Mouse (Mus musculus): Measurements from ENCODE around the gene Gpa33. TPM values are rescaled to one million over a fixed set of nuclear protein-coding genes. Genes with fewer than 3 reads are reported as not detected.

Gene Gpa33
- polyA plus RNA-seq, 1 experiment from 2014 or later: not detected

GRCm38 (mm10) chr1:166098120-166098519, 31.9 kb upstream of the Gpa33 start:
- no peak for TF ChIP-seq CTCF (IDR thresholded peaks at IDR 0.05; ENCODE audit: low read depth)
- TF ChIP-seq EP300 (IDR thresholded peaks at IDR 0.05; ENCODE audit: low read depth): no peak
- no peak for ATAC-seq
- H3K9ac ChIP-seq (replicated peaks): no peak overlapping the region
- H3K4me3 ChIP-seq (ENCODE audit: low read depth, low read length): no peak overlapping the region
- WGBS (ENCODE audit: insufficient replicate concordance): 61% methylated on average over 2 of the region's 2 CpGs
- H3K36me3 ChIP-seq (replicated peaks; ENCODE audit: insufficient read depth, low read length): no peaks in the 10 kb centered on the region
- no peaks in the 10 kb centered on the region for H3K9me3 ChIP-seq (ENCODE audit: low read length)
- no peak for DNase-seq
- no peaks in the 10 kb centered on the region for H3K4me1 ChIP-seq (ENCODE audit: insufficient read depth)
- no peaks in the 10 kb centered on the region for H3K27me3 ChIP-seq (ENCODE audit: insufficient read depth, low read length)
- no peak overlapping the region for H3K4me2 ChIP-seq (ENCODE audit: low read depth, low read length)
- no peak overlapping the region for H3K27ac ChIP-seq (ENCODE audit: low read depth)

- H3K27me3 ChIP-seq (ENCODE audit: insufficient read depth, low read length): no peaks in the 10 kb centered on the region
- H3K4me1 ChIP-seq (ENCODE audit: insufficient read depth): no peaks in the 10 kb centered on the region
- H3K4me3 ChIP-seq (ENCODE audit: low read depth, low read length): no peak overlapping the region
- H3K36me3 ChIP-seq (replicated peaks; ENCODE audit: insufficient read depth, low read length): no peaks in the 10 kb centered on the region
- DNase-seq (peak; percentile 55), ATAC-seq (no peak)
- WGBS (ENCODE audit: insufficient replicate concordance): 68% methylated on average over 11 of the region's 11 CpGs
- H3K27ac ChIP-seq (ENCODE audit: low read depth): no peak overlapping the region
- H3K4me2 ChIP-seq (ENCODE audit: low read depth, low read length): no peak overlapping the region
- no peaks in the 10 kb centered on the region for H3K9me3 ChIP-seq (ENCODE audit: low read length)
- H3K9ac ChIP-seq (replicated peaks): no peak overlapping the region
- peak; percentile 70 for TF ChIP-seq CTCF (IDR thresholded peaks at IDR 0.05; ENCODE audit: low read depth)
- TF ChIP-seq EP300 (IDR thresholded peaks at IDR 0.05; ENCODE audit: low read depth): no peak
Measured at GRCm38 (mm10) chr1:166102920-166103608, 27.0 kb upstream of the Gpa33 start.

GRCm38 (mm10) chr1:166104858-166105257, 25.2 kb upstream of the Gpa33 start:
- no peak for DNase-seq
- TF ChIP-seq CTCF (IDR thresholded peaks at IDR 0.05; ENCODE audit: low read depth) (no peak), EP300 (IDR thresholded peaks at IDR 0.05; ENCODE audit: low read depth) (no peak)
- Histone ChIP-seq H3K9ac (replicated peaks) (no peak overlapping the region), H3K4me3 (ENCODE audit: low read depth, low read length) (no peak overlapping the region), H3K27ac (ENCODE audit: low read depth) (no peak overlapping the region), H3K4me1 (ENCODE audit: insufficient read depth) (no peaks in the 10 kb centered on the region), H3K4me2 (ENCODE audit: low read depth, low read length) (no peak overlapping the region), H3K27me3 (ENCODE audit: insufficient read depth, low read length) (no peaks in the 10 kb centered on the region), H3K9me3 (ENCODE audit: low read length) (no peaks in the 10 kb centered on the region), H3K36me3 (replicated peaks; ENCODE audit: insufficient read depth, low read length) (no peaks in the 10 kb centered on the region)
- no peak for ATAC-seq
- 61% methylated on average over 3 of the region's 3 CpGs for WGBS (ENCODE audit: insufficient replicate concordance)

GRCm38 (mm10) chr1:166105464-166105863, 24.6 kb upstream of the Gpa33 start:
- H3K27me3 ChIP-seq (ENCODE audit: insufficient read depth, low read length): no peaks in the 10 kb centered on the region
- H3K9ac ChIP-seq (replicated peaks): no peak overlapping the region
- ATAC-seq (no peak), DNase-seq (no peak)
- no peaks in the 10 kb centered on the region for H3K36me3 ChIP-seq (replicated peaks; ENCODE audit: insufficient read depth, low read length)
- no peak overlapping the region for H3K27ac ChIP-seq (ENCODE audit: low read depth)
- no peak overlapping the region for H3K4me2 ChIP-seq (ENCODE audit: low read depth, low read length)
- H3K4me1 ChIP-seq (ENCODE audit: insufficient read depth): no peaks in the 10 kb centered on the region
- no peaks in the 10 kb centered on the region for H3K9me3 ChIP-seq (ENCODE audit: low read length)
- WGBS (ENCODE audit: insufficient replicate concordance): 30% methylated on average over 6 of the region's 6 CpGs
- TF ChIP-seq CTCF (IDR thresholded peaks at IDR 0.05; ENCODE audit: low read depth) (no peak), EP300 (IDR thresholded peaks at IDR 0.05; ENCODE audit: low read depth) (no peak)
- H3K4me3 ChIP-seq (ENCODE audit: low read depth, low read length): no peak overlapping the region

- 78% methylated on average over 3 of the region's 3 CpGs for WGBS (ENCODE audit: insufficient replicate concordance)
- no peak for ATAC-seq
- DNase-seq: no peak
- Histone ChIP-seq H3K4me3 (ENCODE audit: low read depth, low read length) (no peak overlapping the region), H3K27ac (ENCODE audit: low read depth) (no peak overlapping the region), H3K4me2 (ENCODE audit: low read depth, low read length) (no peak overlapping the region), H3K9me3 (ENCODE audit: low read length) (no peaks in the 10 kb centered on the region), H3K9ac (replicated peaks) (no peak overlapping the region), H3K4me1 (ENCODE audit: insufficient read depth) (no peaks in the 10 kb centered on the region), H3K36me3 (replicated peaks; ENCODE audit: insufficient read depth, low read length) (no peaks in the 10 kb centered on the region), H3K27me3 (ENCODE audit: insufficient read depth, low read length) (no peaks in the 10 kb centered on the region)
- TF ChIP-seq CTCF (IDR thresholded peaks at IDR 0.05; ENCODE audit: low read depth) (no peak), EP300 (IDR thresholded peaks at IDR 0.05; ENCODE audit: low read depth) (no peak)
Measured at GRCm38 (mm10) chr1:166114986-166115385, 15.1 kb upstream of the Gpa33 start.

GRCm38 (mm10) chr1:166115719-166116118, 14.3 kb upstream of the Gpa33 start:
- Histone ChIP-seq H3K36me3 (replicated peaks; ENCODE audit: insufficient read depth, low read length) (no peaks in the 10 kb centered on the region), H3K9me3 (ENCODE audit: low read length) (no peaks in the 10 kb centered on the region), H3K27ac (ENCODE audit: low read depth) (no peak overlapping the region), H3K4me1 (ENCODE audit: insufficient read depth) (no peaks in the 10 kb centered on the region), H3K9ac (replicated peaks) (no peak overlapping the region), H3K4me3 (ENCODE audit: low read depth, low read length) (no peak overlapping the region), H3K27me3 (ENCODE audit: insufficient read depth, low read length) (no peaks in the 10 kb centered on the region), H3K4me2 (ENCODE audit: low read depth, low read length) (no peak overlapping the region)
- 51% methylated on average over 4 of the region's 4 CpGs for WGBS (ENCODE audit: insufficient replicate concordance)
- ATAC-seq (no peak), DNase-seq (no peak)
- TF ChIP-seq CTCF (IDR thresholded peaks at IDR 0.05; ENCODE audit: low read depth): no peak
- TF ChIP-seq EP300 (IDR thresholded peaks at IDR 0.05; ENCODE audit: low read depth): no peak
